Mouse (Mus musculus): ENCODE results near the gene Col18a1.

Col18a1 gene

GRCm38 (mm10) chr10:77007433-77008108, 158.8 kb downstream of the Col18a1 start:
- DNase-seq = peak; percentile 50 to 72

GRCm38 (mm10) chr10:77004936-77005335, 161.4 kb downstream of the Col18a1 start:
- DNase-seq = no peak

All from kidney, postnatal 4 days (tissue).